Mouse (Mus musculus): ENCODE measurements around the gene Ppp1r18. TPM values are rescaled to one million over a fixed set of nuclear protein-coding genes. Genes with fewer than 3 reads are reported as not detected.
"Not testable (repeated sequence)": the region's sequence is repeated elsewhere in the genome, so short reads cannot be mapped to it uniquely, and the experiment has no call there.

Ppp1r18 gene
- total RNA-seq, 2 experiments from 2014 or later: 15.5 to 15.7 TPM

DNA sequence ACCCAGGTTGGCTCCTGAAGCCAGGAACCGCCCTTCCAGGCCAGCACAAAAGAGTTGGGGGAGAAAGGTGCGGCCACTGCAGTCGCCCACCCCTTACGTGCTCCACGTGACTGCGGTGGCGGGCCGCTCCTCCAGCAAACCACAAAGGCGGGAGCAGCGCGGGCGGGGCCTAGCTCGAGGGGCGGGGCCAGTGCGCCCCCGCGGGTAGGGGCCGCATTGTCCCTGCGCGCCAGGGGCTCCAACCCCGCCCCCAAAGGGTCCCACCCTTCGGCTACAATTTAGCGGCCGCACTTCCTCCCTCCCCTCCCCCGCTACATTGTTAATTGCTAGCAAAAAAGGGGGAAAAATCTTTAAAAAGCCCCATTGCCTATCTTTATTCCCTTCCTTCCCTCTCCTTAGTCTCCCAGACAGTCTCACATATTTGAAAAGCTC lies 28.4 kb upstream of the Ppp1r18 start:
- peak; percentile 90 to 92 for DNase-seq

DNA sequence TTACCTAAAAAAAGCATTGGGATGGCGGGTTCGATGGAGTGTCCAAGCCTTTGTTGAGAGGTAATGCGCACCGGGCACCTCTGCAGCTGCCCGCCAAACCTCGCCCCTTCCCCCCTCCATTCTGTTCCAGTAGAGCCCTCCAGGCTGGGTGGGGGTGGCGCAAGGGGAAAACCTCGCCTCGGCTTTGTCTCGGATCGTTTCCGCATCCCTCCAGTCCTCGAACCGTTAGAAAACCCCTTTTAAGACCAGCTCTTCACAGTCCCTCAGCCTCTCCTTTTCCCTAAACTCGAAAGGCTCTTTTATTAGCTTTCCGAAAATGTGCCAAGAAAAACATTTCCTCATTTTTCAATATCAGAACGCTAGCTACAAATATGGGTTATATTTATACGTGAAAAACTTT lies 27.9 kb upstream of the Ppp1r18 start:
- DNase-seq: peak; percentile 60 to 63

DNA sequence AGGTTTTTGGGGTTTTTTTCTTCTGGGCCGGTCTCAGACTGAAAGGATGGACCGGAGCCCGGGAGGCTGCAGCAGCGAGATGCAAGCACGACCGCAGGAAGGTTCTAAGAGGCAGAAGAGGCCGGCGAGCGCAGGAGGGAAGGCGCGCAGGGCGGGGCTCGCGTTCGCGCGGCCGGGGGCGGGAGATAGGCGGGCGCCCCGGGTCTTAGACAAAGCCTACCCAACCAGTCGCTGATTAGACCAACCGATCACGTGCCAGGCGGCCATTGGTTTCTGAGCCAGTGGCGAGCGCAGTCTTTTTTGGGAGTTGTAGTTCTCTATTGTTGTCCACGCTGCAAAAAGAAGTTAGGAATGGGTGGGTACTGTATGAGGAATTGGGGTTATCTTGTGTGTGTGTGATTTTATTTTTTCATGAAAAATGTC lies 27.3 kb upstream of the Ppp1r18 start, which contains the start of gene Tubb5:
Gene Tubb5 (minus strand): TSS at position 185 of the 423 bp plus-strand sequence.
- DNase-seq: peak; percentile 95 to 98

DNA sequence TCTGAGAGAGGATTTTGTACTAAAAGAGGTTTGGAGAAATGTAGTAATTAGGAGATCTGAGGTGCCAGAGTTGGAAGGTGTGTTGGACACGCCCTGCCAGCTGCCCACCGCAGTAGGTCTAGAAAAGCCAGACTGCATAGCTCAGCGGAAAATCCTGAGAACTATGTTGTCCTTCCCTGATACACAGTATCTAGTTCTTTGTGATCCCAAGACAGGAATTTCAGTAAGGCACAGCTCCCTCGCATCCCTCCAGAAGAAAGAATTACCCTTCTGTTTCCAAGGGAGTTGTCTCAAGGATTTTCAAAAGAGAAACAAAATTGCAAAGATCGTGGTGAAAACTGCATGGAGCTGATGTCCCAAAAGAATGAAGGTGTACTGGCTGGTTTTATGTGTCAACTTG lies 26.8 kb upstream of the Ppp1r18 start:
- peak in 1 of 2 experiments; percentile 44 for DNase-seq

DNA sequence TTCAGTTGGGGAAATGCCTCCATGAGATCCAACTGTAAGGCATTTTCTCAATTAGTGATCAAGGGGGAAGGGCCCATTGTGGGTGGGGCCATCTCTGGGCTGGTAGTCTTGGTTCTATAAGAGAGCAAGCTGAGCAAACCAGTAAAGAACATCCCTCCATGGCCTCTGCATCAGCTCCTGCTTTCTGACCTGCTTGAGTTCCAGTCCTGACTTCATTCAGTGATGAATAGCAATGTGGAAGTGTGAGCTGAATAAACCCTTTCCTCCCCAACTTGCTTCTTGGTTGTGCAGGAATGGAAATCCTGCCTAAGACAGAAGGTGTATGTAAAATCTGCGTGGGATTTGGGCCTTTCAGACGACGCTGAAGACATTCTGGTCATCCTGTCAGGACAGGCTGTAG lies 26.4 kb upstream of the Ppp1r18 start:
- not testable (repeated sequence) for DNase-seq

DNA sequence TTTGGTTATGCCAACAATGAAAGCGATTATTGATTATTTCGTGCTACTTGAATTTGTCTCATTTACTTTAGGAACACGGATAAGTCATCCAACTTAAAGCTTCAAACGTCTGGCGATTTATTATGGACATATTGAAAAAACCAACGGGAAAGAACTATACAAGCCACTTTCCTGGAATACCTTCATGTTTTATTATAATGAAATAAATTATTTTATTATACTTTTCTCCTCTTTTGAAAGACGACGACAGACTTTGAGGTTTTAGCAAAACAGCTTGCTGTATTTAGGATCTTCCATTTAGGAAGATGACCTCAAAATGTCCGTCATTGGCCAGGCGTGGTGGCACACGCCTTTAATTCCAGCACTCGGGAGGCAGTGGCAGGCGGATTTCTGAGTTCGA lies 24.8 kb upstream of the Ppp1r18 start:
- no peak for DNase-seq

DNA sequence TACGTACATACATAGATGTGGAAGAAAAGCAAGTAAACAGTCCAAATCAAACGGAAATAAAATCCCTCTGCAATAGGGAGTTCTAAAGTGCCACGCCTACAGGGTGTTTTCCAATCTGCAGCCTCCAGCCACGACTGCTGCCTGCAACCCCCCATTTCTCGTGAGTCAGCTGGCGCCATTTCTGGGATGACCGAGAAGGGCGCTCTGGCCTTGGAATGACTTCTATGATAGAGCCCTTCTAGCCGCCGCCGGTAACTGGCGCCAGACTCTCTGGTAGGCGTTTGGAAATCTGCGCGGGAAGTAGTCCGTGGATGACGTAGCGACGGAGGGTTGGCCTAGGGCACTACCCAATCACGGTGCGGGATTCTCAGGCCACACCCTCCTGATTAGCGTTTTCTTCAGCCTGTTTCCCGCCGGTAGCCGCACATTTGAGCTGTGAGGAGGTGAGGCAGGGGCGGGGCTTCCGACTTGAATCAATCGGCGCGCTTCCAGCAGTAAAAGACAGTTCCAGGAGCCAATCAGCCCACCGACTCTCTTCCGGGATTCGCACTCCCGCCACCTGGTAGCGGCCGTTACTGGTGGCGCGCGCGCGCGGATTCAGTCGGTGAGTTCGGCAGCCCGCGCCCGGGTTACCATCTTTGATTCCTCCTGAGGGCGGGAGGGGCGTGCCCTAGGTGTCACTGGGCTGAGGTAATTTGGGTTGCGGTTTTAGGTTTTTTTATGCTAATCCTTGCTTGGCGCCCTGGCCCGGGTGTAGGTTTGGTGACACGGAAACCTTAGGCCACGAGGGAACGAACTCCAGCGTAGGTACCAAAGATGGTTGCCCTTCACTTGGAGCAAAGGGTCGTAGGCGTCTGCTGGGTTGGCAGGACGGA lies 24.1 kb upstream of the Ppp1r18 start, which contains the start of gene Mdc1:
Gene Mdc1 (plus strand): TSS at position 440 of the 875 bp plus-strand sequence.
- peak; percentile 99 to 100 for DNase-seq

DNA sequence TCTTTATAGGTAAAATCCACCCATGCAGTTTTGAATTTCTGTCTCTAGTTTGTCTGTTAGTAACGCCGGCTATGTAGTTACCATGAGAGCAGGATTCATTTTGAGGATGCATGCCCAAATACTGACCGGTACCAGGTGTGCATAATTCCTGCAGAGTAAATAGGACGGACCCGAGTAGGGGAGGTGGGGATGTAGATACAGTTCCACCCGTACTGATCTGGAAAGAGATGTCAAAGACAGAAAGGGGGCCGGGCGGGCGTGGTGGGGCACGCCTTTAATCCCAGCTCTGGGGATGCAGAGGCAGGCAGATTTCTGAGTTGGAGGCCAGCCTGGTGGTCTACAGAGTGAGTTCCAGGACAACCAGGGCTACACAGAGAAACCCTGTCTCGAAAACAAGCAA lies 23.4 kb upstream of the Ppp1r18 start:
- DNase-seq: no peak

DNA sequence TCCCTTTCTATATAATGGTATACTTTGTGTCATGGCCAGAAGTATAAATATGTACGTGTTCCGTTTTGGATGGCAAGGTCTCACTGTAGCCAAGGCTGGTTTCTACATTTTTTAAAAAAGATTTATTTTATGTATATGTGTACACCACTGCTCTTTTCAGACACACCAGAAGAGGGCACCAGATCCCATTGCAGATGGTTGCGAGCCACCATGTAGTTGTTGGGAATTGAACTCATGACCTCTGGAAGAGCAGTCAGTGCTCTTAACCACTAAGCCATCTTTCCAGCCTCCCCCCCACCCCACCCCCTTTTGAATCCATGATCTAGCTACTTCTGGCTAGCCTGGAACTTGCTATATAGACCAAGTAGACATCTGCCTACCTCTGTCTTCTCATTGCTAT lies 21.9 kb upstream of the Ppp1r18 start:
- DNase-seq: no peak

DNA sequence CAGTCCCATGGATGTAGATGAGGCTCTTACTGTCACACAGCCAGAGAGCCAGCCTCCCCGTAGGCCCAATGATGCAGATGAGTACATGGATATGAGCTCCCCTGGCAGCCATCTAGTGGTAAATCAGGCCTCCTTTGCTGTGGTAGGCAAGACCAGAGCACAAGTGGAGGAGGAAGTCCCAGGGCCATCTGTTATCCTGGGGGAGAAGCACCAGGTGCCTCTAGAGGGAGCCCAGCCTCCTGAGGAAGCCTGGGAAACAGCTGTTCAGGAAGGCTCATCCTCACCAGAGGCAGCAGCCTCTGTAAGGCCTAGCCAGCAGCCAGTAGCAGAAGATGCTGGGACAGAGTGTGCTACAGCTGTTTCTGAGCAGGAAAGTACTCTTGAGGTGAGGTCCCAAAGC lies 17.3 kb upstream of the Ppp1r18 start:
- no peak for DNase-seq

DNA sequence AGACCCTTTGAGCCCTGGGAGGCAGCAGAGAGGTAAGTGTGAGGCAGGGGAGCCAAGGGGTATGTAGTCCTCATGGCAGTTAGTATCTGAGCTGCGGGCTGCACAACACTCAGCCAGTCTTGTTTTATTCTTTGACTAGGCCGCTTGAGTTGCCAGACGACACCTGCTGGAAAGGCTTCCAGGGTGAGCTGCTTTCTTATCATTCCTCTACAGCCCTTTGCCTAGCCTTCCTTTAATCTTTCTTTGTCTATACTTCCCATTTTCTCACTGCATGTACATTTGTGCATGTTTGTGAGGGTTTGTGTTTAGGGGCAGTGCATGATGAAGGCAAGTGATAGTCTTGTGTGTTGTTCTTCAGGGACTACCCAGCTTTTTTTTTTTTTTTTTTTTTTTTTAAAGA lies 14.4 kb upstream of the Ppp1r18 start:
- no peak for DNase-seq

DNA sequence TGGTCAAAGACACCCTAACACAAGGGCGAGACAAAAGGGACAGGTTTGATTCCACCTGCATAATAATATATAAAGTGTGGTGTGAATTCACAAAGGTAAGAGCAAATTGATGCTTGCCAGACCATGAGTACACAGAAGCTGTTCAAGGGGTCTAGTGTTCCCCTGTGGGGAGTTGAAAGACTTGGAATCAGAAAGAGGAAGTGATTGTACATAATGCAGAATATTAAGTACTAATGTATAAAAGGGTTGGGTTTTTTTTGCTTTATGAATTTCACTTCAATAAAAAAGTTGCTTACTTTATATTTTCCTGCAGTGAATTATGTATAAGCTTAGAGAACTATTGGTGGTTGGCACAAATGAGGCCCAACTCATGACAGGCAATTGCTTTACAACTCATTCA lies 6.0 kb upstream of the Ppp1r18 start:
- no peak for DNase-seq

DNA sequence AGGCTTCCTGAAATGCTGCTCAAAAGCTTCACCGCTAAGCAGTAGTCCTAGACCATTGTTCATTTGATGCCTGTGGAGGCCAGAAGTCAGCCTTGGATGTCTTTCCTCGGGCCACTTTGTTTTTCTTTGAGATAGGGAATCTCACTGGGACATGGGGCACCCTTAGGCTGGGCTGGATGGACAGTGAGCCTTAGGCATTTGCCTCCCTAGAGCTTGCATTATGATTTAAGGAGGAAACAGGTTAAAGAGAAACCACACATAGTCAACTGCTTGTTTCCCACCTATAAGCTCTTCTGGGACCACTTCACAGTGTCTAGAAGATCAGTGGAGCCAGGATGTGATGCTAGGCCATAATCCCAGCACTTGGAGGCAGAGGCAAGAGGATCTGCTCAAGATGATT lies 5.6 kb upstream of the Ppp1r18 start:
- DNase-seq: no peak

DNA sequence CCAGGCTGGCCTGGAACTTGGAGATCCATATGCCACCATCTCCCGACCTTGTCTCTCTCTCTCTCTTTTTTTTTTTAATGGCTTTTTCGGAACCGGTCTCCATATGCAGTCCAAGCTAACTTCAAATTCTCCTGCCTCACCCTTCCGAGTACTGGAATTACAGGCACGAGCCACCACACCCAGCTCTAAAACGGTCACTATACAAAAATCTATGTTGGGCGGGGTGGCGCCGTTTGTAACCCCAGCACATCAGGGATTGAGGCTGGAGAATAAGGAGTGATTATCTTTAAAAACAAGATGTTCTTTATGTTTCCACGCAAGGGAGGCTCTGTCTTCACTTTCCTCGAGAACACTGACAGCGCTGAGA lies 4.6 kb upstream of the Ppp1r18 start:
- peak in 1 of 2 experiments; percentile 43 for DNase-seq

DNA sequence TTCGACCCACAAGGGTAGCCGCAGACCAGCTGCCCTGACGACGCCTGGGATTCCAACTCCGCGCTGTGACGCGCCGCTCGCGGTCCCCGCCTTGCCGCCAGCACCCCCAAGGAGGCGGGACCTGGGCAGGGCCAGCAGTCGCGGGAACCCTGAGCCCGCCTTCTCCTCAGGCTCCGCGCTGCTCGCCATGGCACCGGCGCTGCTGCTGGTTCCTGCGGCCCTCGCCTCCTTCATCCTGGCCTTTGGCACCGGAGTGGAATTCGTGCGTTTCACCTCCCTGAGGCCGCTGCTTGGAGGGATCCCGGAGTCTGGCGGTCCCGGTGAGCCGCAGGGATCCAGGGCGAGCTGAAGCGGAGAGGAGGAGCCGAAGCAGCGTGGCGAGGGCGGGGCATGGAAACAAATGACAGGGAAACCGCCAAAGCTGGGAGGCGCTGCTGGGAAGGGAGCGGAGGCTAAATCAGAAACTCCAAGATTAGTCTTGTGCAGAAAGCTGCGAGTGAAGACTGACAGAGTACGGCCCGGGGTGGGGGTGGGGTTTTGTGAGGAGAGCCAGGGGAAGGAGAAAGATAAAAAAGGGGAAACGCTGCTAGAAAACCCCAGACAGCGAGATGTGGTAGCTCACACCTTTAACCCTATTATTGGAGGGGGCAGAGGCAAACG lies 4.1 kb upstream of the Ppp1r18 start, which contains the start of gene Nrm:
Gene Nrm (plus strand): TSS at position 121 of the 660 bp plus-strand sequence.
- DNase-seq: peak; percentile 95 to 97

DNA sequence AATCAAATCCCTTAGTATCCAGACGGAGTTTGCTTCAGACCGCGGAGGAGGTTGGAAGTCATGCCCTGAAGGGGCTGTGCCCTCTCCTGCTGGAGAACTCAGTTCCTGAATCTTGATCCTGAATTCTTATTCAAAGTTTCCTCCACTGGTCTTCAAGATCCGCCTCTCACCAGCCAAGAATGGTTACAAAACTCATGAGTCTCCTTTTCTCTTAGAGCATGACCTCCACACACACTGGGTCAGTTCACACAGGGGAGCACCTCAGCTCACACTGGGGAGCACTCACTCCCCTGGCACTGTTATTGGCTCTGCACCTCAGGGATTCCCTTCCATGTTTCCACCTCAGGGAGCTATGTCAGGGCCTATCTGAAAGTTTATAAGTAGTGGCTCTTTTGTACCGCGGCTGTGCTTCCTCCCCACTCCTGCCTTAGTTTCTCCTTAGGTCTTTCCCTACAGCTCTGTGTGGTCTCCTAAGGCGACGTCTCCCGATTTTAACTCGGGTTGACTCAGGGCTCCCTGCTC lies 500 bp upstream of the Ppp1r18 start:
- DNase-seq: peak in 1 of 2 experiments; percentile 23

DNA sequence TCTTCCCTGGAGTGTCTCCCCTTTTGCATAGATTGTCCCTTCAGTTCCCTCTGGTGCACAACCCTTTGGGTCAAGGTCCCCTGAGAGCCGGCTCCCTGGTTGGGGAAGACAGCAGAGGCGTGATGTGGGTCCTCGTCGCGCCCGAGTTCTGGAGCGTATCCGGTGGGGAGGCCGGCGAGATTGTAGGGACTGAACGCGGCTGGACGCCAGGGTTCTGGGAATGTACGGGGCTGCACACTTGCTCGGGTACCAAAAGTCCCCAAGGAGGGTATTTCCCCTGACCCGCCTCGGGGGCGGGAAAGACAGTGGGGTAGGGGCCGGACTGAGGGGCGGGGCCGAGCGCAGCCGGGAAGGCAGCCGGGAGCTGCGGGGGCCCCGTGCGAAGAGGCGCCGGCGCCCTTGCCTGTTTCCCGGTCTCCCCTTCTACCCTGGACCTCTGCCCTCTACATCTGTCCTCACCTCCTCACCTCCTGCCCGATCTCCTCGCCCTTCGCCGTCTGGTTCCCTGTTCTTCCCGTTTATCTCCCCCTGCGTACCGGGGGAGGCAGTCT lies 963 bp downstream of the Ppp1r18 start:
- DNase-seq: peak in 1 of 2 experiments; percentile 92

DNA sequence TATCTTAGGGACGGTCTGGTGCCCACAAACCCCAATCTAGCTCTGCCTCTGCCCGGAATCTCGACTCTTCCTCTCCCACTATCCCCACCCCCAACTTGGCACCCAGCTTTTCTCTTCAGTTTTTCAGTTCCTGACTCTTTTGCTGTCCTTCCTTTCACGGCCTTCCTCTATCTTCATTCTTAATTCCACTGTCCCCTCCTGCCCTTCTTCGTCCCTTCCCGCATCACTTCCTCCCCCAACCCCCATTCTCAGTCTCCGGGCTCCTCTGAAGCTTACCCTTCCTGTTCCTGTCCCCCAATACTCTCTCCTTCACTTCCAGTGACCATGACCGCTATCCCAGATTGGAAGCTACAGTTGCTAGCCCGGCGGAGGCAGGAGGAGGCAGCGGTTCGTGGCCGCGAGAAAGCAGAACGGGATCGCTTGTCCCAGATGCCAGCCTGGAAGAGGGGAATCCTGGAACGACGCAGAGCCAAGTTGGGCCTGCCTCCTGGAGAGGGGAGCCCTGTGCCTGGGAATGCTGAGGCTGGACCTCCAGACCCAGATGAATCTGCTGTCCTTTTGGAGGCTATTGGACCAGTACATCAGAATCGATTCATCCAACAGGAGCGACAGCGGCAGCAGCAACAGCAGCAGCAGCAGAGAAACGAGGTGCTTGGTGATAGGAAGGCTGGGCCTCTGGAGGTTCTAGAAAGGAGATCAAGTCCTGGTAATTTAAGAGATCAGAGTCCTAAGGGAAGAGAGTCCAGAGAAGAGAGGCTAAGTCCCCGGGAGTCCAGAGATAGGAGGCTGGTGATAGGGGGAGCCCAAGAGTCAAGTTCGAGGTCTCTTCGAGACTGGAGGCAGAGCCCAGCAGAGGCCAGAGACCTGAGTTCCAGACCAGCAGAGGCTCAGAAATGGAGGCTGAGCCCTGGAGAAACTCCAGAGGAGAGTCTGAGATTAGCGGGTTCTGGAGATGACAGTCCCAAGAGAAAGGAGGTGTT lies 1.8 kb downstream of the Ppp1r18 start:
- peak; percentile 76 to 79 for DNase-seq

DNA sequence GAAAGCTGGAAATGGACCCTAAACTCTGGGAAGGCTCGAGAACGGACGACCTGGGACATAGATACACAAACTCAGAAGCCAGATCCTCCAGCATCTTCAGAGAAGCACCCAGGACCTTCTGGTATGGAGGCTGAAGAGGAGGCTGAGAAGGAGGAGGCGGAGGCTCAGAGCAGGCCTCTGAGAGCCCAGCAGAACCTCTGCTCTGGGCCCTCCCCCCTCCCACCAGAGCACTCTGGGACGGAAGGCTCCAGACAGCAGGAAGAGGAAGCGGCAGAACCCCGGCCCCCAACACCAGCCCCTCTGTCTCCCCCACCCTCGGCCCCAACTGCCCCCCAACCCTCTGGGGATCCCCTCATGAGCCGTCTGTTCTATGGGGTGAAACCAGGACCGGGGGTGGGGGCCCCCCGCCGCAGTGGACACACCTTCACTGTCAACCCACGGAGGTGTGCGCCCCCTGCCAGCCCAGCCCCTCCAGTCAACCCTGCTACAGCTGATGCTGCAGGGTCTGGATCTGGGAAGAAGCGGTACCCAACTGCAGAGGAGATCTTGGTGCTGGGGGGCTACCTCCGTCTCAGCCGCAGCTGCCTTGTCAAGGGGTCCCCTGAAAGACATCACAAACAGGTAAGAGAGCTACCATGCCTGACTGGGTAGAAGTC lies 2.9 kb downstream of the Ppp1r18 start:
- DNase-seq: peak; percentile 55 to 68

DNA sequence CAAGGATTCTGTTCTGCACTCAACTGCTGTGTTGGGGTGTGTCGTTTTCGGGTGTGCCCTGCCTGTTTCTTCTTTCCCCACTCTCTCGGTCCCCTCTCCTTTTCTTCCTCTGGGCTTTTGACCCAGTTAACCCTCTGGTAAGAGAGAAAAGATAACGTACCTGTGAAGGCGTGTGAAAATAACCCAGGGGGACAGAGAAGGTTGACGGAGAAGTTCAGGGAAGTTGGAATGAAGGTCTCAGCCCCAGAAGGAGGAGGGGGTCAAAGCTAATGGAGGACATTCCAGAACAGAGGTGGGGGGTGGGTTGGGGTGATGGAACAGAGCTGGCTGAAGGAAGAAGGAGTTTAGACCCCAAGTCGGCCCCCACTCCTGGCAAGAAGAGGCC lies 3.6 kb downstream of the Ppp1r18 start:
- DNase-seq: no peak

Measured in heart, adult 18-20 months (tissue).